Mouse (Mus musculus): ENCODE measurements at regions not wholly inside any gene's neighbourhood (a gene's known extent, or its start where the extent isn't known, plus 50 kb on each side); places are given as distances from the start of the nearest gene placed in this dataset.

GRCm38 (mm10) chr3:82781464-82781863 lies 94.8 kb downstream of the Rbm46 start:
- no peak for DNase-seq (ENCODE audit: low spot score in 2 of 2)

GRCm38 (mm10) chr3:82770512-82771270 lies 105.6 kb downstream of the Rbm46 start:
- no peak for DNase-seq (ENCODE audit: low spot score in 2 of 2)

- DNase-seq (ENCODE audit: low spot score in 2 of 2) = no peak
Observed at GRCm38 (mm10) chr3:82767484-82767883, 108.8 kb downstream of the Rbm46 start.

- DNase-seq (ENCODE audit: low spot score in 2 of 2) = no peak
Observed at GRCm38 (mm10) chr3:82759946-82760345, 116.3 kb downstream of the Rbm46 start.

- no peak for DNase-seq (ENCODE audit: low spot score in 2 of 2)
Observed at GRCm38 (mm10) chr3:82758967-82759366, 117.3 kb downstream of the Rbm46 start.

GRCm38 (mm10) chr3:82725546-82725945 lies 150.7 kb downstream of the Rbm46 start:
- peak in 1 of 2 experiments; percentile 62 for DNase-seq (ENCODE audit: low spot score in 2 of 2)

GRCm38 (mm10) chr3:82707628-82708027 lies 159.7 kb upstream of the Npy2r start:
- DNase-seq (ENCODE audit: low spot score in 2 of 2) = no peak

- no peak for DNase-seq (ENCODE audit: low spot score in 2 of 2)
Observed at GRCm38 (mm10) chr3:82692131-82692530, 144.2 kb upstream of the Npy2r start.

- no peak for DNase-seq (ENCODE audit: low spot score in 2 of 2)
Observed at GRCm38 (mm10) chr3:82656159-82656874, 108.4 kb upstream of the Npy2r start.

GRCm38 (mm10) chr3:82652346-82652745 lies 104.5 kb upstream of the Npy2r start:
- no peak for DNase-seq (ENCODE audit: low spot score in 2 of 2)

GRCm38 (mm10) chr3:82640052-82640451 lies 92.2 kb upstream of the Npy2r start:
- no peak for DNase-seq (ENCODE audit: low spot score in 2 of 2)

- no peak for DNase-seq (ENCODE audit: low spot score in 2 of 2)
Observed at GRCm38 (mm10) chr3:82636666-82637065, 88.8 kb upstream of the Npy2r start.

- DNase-seq (ENCODE audit: low spot score in 2 of 2) = no peak
Observed at GRCm38 (mm10) chr3:82620418-82621003, 72.6 kb upstream of the Npy2r start.

- DNase-seq (ENCODE audit: low spot score in 2 of 2) = no peak
Observed at GRCm38 (mm10) chr3:82619371-82619770, 71.5 kb upstream of the Npy2r start.

GRCm38 (mm10) chr3:82601880-82602279 lies 54.0 kb upstream of the Npy2r start:
- no peak for DNase-seq (ENCODE audit: low spot score in 2 of 2)

- DNase-seq (ENCODE audit: low spot score in 2 of 2) = no peak
Observed at GRCm38 (mm10) chr3:82598656-82599055, 50.8 kb upstream of the Npy2r start.

Data from spleen, postnatal 4 days (tissue).